Mouse (Mus musculus) mature B cell (primary cell): ENCODE results near the gene Fdx1l.

Experiments used
- in situ Hi-C: fragments of 300-500 bp; cut with MboI; formaldehyde crosslinking; loops from 2 replicates; pipeline ENCODE4 v1.14.3; 2019

Gene Fdx1l

GRCm38 (mm10) chr9:21029291-21030054, 43.9 kb downstream of the Fdx1l start, which contains the start of gene Icam4:
Icam4 (plus strand) TSS chr9:21029373.
- in situ Hi-C loops = loop anchor here (5.0 kb wide), 1 partner anchor 43 kb away; the partner anchor contains the start of genes Fdx1l and Gm49373

DNA sequence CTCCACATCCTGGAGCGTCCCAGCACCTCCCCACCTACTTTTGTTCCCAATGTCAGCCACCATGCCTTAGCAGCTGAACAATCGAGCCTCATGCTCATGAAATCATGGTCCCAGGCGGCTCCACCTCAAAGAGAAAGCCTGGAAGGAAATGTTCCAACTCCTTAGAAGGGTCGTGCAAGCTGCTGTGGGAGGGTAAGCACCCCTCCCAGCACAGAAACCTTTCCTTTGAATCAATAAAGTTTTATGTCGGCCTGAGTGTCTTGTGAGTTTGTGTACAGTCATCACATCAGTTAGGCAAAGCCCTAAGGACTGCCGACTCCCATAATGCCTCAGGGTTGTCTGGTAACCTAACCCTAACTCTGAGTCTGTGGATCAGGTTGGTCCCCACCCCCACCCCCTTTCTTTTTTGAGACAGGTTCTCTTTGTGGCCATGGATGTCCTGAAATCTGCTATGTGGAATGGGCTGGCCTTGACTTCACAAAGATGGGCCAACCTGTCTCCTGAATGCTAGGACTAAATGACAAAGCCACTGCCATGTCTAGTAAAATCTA, 44.8 kb downstream of the Fdx1l start:
- in situ Hi-C loops = no loop called here

- in situ Hi-C loops = no loop called here
Measured at GRCm38 (mm10) chr9:21027774-21028290, 45.6 kb downstream of the Fdx1l start.

- in situ Hi-C loops = no loop called here
Measured at GRCm38 (mm10) chr9:21026849-21027248, 46.6 kb downstream of the Fdx1l start.

- in situ Hi-C loops = no loop called here
Measured at GRCm38 (mm10) chr9:21025258-21025810, 48.1 kb downstream of the Fdx1l start.

DNA sequence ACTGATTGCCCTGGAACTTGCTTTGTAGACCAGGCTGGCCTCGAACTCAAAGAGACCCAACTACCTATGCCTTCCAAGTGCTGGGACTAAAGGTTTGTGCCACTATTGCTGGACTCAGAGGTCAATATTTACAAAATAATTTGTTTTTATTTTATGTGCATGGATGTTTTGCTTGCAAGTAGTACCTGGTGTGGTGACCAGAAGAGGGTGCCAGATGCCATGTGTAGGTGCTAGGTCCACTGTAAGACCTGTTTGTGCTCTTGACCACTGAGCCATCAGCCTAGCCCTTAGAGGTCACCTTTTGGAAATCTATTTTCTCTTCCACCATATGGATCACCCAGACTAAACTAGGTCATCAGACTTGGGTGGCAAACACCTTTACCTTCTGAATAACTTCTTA, 50.7 kb downstream of the Fdx1l start:
- in situ Hi-C loops = loop anchor here (25.0 kb wide), 1 partner anchor 115 kb away; the partner anchor contains the start of genes Cdc37 and Tyk2

GRCm38 (mm10) chr9:21022288-21022687, 51.1 kb downstream of the Fdx1l start:
- in situ Hi-C loops = loop anchor here (25.0 kb wide), 1 partner anchor 115 kb away; the partner anchor contains the start of genes Cdc37 and Tyk2

GRCm38 (mm10) chr9:21021363-21021762, 52.1 kb downstream of the Fdx1l start:
- in situ Hi-C loops = loop anchor here (25.0 kb wide), 1 partner anchor 116 kb away; the partner anchor contains the start of genes Cdc37 and Tyk2

DNA sequence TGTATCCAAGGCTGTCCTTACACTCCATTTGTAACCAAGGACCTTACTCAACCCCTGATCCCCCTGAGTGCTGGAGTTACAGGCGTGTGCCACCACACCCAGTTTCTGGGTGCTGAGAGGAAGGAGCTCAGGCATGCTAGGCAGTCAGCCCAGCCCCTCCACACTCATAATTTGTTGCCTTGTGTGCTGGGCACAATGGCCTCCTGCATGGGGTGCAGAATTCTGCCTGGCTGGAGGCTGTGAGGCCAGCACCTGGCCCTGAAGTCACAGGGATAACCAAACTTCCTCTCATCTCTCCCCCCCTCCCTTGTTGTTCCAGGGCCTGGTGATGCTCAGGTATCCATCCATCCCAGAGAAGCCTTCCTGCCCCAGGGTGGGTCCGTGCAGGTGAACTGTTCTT, 54.8 kb downstream of the Fdx1l start:
- in situ Hi-C loops = loop anchor here (25.0 kb wide), 1 partner anchor 119 kb away; the partner anchor contains the start of genes Cdc37 and Tyk2
